Mouse (Mus musculus) embryo, embryonic 10 days (tissue): ENCODE results near the gene Cyp21a1.
"Not testable (repeated sequence)": the region's sequence is repeated elsewhere in the genome, so short reads cannot be mapped to it uniquely, and the experiment has no call there.

Source experiments
- DNase-seq: peaks from one replicate; pipeline ENCODE4 v3.0.0-alpha.2; 2015; ENCODE audit warnings: low spot score

Gene Cyp21a1

GRCm38 (mm10) chr17:34804871-34805562 lies 656 bp upstream of the Cyp21a1 start:
- no peak for DNase-seq

- not testable (repeated sequence) for DNase-seq
Observed at GRCm38 (mm10) chr17:34803367-34803766, 994 bp downstream of the Cyp21a1 start.

DNA sequence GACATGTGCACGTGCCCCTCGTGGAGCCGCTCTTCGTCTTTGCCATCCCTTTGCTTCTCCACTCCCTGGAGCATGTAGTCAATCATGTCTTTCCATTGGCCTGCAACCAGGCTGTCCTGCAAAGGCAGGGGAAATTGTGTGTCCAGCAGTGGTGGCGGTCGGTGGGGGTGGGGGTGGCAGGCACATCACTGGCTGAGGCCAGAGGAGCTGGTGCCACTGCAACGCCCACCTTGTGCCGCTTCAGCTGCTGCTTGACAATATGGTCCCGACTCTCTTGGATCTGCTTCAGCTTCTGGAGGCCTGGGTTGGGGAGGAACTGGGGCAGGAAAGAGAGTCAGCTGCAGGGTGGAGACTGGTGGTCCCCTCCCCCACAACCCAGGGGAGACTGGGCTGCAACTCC lies 1.6 kb downstream of the Cyp21a1 start:
- not testable (repeated sequence) for DNase-seq

- not testable (repeated sequence) for DNase-seq
Observed at GRCm38 (mm10) chr17:34800781-34801305, 3.5 kb downstream of the Cyp21a1 start.

GRCm38 (mm10) chr17:34799531-34799925 lies 4.8 kb downstream of the Cyp21a1 start:
- DNase-seq: no peak

GRCm38 (mm10) chr17:34798866-34799530 lies 5.4 kb downstream of the Cyp21a1 start:
- no peak for DNase-seq

DNA sequence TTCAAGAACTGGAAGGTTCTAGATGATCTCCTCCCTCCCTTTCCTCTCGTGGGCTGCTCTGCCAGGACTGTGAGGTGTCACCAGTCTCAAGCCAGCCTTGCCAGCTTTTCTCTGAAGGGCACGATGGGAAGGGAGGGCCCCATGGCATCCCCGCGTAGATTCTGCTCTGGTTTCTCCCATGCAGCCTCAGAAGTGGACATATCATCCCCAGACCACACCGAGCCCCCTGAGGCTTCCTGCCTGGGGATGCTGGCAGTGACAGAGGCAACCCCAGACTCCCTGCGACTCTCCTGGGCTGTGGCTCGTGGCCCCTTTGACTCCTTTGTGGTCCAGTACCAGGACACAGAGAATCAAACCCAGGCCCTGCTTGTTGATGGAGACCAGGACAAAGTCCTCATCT lies 6.3 kb downstream of the Cyp21a1 start:
- DNase-seq: not testable (repeated sequence)

DNA sequence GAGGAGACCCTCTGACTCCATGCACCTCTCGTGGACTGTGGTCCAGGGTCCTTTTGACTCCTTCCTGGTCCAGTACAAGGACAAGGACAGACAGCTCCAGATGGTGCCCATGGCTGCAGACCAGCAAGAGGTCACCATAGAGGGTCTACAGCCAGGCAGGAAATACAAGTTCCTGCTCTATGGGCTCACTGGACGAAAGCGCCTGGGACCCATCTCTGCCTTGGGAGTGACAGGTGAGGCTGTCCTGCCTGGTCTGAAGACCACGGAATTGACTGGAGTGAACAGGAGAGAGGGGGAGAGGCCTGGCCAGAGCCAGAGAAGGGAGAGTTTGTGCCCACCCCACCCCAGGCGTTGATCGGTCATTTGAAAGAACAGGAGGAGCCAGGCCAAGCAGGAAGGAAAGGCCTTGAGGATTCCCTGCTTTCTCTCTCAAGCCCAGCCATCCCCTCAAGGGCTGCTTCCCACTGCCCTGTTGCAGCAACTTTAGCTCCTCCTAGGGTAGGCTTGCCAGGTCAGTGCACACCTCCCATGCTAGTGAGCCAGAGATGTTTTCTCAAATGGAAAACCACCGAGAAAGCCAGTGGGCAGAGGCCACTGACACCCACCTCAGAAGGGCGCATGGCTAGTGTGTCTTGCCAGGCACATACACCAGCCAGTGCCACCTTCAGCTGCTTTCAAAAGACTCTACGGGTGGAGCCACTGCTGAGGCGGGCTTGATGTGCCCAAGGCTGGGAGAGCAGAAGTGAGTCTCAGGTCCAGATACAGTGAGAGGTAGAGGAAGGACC lies 7.0 kb downstream of the Cyp21a1 start:
- DNase-seq: not testable (repeated sequence)

GRCm38 (mm10) chr17:34796311-34797140 lies 7.8 kb downstream of the Cyp21a1 start:
- DNase-seq: no peak

DNA sequence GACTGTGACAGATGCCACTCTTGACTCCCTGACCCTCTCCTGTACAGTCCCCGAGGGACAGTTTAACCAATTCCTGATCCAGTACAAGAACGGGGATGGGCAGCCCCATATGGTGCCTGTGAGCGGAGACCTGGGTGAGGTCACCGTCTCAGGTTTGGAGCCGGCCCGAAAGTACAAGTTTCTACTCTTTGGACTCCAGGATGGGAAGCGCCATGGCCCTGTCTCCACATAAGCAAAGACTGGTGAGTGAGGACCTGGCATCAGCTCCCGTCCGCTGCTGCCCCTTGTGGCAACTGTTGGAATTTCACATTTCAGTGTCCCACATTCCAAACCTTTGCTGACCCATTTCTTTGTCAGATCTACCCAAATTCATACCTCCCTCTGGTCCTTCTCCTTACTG lies 8.7 kb downstream of the Cyp21a1 start:
- peak; percentile 39 for DNase-seq

GRCm38 (mm10) chr17:34795016-34795415 lies 9.3 kb downstream of the Cyp21a1 start:
- no peak for DNase-seq

DNA sequence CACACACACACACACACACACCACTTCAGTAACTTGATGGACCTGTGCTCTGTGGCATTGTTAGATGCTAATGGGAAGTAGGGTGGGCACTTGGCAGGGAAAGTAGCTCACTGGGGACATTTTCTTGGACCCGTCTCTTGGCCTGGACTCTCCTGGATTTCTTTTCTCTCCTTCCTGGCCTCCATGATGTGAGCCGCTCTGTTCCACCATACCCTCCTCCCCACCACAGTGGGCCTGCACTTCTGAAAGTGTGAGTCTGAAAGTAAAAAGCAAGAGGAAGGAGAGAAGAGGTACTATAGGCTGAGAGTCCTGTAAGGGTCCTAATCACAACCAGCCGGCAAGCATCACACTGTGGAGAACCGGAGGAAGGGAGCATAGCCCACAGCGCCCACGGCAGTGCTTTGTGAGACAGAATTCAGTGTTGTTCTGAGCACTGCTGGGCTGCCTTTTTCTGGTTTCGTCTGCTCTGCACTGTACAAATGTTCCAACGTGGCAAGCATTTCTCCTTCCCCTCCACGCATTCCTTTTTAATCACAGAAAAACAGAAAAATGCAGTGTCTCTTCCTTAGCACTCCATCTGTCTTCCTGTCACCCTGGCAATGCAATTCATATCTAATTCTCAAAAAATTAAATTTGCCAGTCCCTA lies 26.6 kb downstream of the Cyp21a1 start:
- no peak for DNase-seq

GRCm38 (mm10) chr17:34761471-34761870 lies 42.9 kb downstream of the Cyp21a1 start:
- DNase-seq: no peak
